Mouse (Mus musculus) heart, adult 10 weeks (tissue): ENCODE data around the gene Slco1c1. TPM values are rescaled to one million over a fixed set of nuclear protein-coding genes. Genes with fewer than 3 reads are reported as not detected.

Source experiments
- polyA plus RNA-seq: library from polyadenylated mRNA; stranded (reverse); fragments of 350-450 nt; fragmentation: Illumina TruSeq; extraction: RNeasy Lipid Tissue Mini Kit (QIAGEN cat#74804); gene quantifications from one replicate; pipeline ENCODE4 v1.2.3, GENCODE M21; 2014; ENCODE audit warnings: low read depth, low replicate concordance

Slco1c1 gene
- polyA plus RNA-seq: 0.39 TPM

DNA sequence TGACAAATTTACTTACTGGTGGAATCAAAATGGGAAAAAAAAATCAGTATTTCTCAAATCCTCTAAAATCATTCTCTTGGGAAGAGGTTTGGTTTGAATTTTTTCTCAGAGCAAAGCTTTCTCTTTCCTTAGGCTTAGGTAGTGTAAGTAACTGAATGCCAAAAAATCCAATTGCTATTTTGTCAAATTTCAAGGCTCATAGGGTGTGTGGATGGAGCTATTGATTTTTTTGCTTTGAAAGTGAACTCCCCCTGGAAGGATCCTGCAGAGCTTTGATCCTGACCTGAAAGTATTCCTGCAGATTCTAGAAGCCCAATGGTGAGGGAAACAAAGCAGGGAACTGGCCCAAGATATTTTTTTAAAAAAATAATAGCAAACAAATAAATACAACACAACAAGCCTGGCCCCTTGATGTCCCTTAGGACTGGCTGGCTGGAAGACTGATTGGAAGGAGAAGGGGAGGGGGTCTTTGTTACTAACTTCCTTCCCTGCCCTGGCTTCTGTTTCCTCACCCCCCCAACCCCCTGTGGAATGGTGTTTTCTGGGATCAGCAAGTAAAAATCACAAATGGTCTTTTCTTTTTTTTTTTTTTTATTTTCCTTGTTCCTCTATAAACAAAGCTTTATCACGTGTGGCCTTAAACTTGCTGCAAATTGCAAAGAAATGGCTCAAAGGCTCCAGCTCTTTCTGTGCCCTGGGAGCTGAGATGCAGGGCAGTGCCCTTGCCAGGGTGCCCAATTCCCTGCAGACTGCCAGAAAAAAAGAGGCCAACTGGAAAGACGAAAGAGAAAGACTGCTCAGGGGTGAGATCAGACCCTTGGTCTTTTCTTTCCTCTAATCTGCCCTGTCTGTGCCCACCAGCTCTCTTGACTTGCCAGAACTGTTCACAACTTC is at the start of gene Slco1c1:
TSS of gene Slco1c1 (plus strand) at position 622 of the 894 bp plus-strand sequence.

Other genes starting within 250 kb of the Slco1c1 start
- 0.60 TPM for gene Slco1b2, start 105.2 kb downstream of the Slco1c1 start, polyA plus RNA-seq
- gene Gm5724, start 249.4 kb downstream of the Slco1c1 start, polyA plus RNA-seq: not detected